Mouse (Mus musculus) kidney, adult 2 months (tissue): ENCODE results near the gene Vax1.

Source experiments
- CTCF ChIP-seq: fragments of 200-500 bp; conservative IDR thresholded peaks from 2 replicates; pipeline ENCODE4 v1.5.1; 2011; ENCODE audit warnings: low read depth, mild to moderate bottlenecking, control low read depth, low read length, moderate library complexity, mixed read lengths; ENCODE audit not compliant: insufficient read depth, insufficient read length
- POLR2A ChIP-seq: fragments of 200-500 bp; IDR thresholded peaks from one replicate; pipeline ENCODE4 v1.6.1; 2011; ENCODE audit warnings: low read depth, low read length, control low read depth

- no peak for TF ChIP-seq POLR2A
- peak; percentile 91 for TF ChIP-seq CTCF
Measured at GRCm38 (mm10) chr19:59198161-59198560, 28.3 kb upstream of the Vax1 start.
